Mouse (Mus musculus) brain, embryonic 14.5 days (tissue): ENCODE results near the gene Znrf3. TPM values are rescaled to one million over a fixed set of nuclear protein-coding genes. Genes with fewer than 3 reads are reported as not detected.

Experiments
- DNase-seq: peaks from one replicate; pipeline ENCODE4 v3.0.0-alpha.2; 2011; ENCODE audit warnings: low read depth
- CTCF ChIP-seq: fragments of 200-500 bp; IDR thresholded peaks from 2 replicates; pipeline ENCODE4 v1.5.1; 2012; ENCODE audit warnings: inconsistent platforms, mild to moderate bottlenecking, moderate library complexity, borderline replicate concordance; ENCODE audit not compliant: insufficient read depth, insufficient read length; ENCODE audit errors: extremely low read depth
- POLR2A ChIP-seq: fragments of 200-500 bp; IDR thresholded peaks from 2 replicates; pipeline ENCODE4 v1.6.1; 2012; ENCODE audit warnings: mild to moderate bottlenecking, inconsistent platforms, borderline replicate concordance; ENCODE audit not compliant: poor library complexity, insufficient read depth, insufficient read length, severe bottlenecking; ENCODE audit errors: extremely low read depth
- polyA plus RNA-seq: library from polyadenylated mRNA; depleted of rRNA; stranded (reverse); fragments of >200 nt; gene quantifications from 2 replicates; pipeline ENCODE4 v1.2.3, GENCODE M21; 2012

Gene Znrf3
- polyA plus RNA-seq, 1 experiment = 7.5 TPM

GRCm38 (mm10) chr11:5436988-5437387 is 7.7 kb downstream of the Znrf3 start:
- no peak for DNase-seq
- no peak for TF ChIP-seq POLR2A
- no peak for TF ChIP-seq CTCF

- TF ChIP-seq POLR2A (no peak), CTCF (no peak)
- DNase-seq = no peak
These were observed 9.2 kb downstream of the Znrf3 start for GRCm38 (mm10) chr11:5435493-5435892.

GRCm38 (mm10) chr11:5432330-5432729 is 12.3 kb downstream of the Znrf3 start:
- no peak for TF ChIP-seq CTCF
- TF ChIP-seq POLR2A = no peak

GRCm38 (mm10) chr11:5430863-5431262 is 13.8 kb downstream of the Znrf3 start:
- DNase-seq = no peak
- TF ChIP-seq POLR2A = no peak
- TF ChIP-seq CTCF = no peak

More at GRCm38 (mm10) chr11:5432330-5432729, 12.3 kb downstream of the Znrf3 start:
- DNase-seq = no peak

- TF ChIP-seq POLR2A (no peak), CTCF (no peak)
- no peak for DNase-seq
These were observed 15.1 kb downstream of the Znrf3 start for GRCm38 (mm10) chr11:5429396-5430190.

GRCm38 (mm10) chr11:5427251-5427650 is 17.4 kb downstream of the Znrf3 start:
- DNase-seq = peak; percentile 31
- TF ChIP-seq CTCF (no peak), POLR2A (no peak)

- no peak for DNase-seq
- TF ChIP-seq CTCF = no peak
- TF ChIP-seq POLR2A = no peak
These were observed 18.3 kb downstream of the Znrf3 start for GRCm38 (mm10) chr11:5426317-5426716.

- peak; percentile 82 for DNase-seq
These were observed 19.5 kb downstream of the Znrf3 start for GRCm38 (mm10) chr11:5425106-5425505.

GRCm38 (mm10) chr11:5424185-5424584 is 20.5 kb downstream of the Znrf3 start:
- DNase-seq = no peak
- TF ChIP-seq CTCF (no peak), POLR2A (no peak)

More at GRCm38 (mm10) chr11:5425106-5425505, 19.5 kb downstream of the Znrf3 start:
- no peak for TF ChIP-seq POLR2A

- TF ChIP-seq CTCF = no peak
- TF ChIP-seq POLR2A = no peak
- no peak for DNase-seq
These were observed 21.6 kb downstream of the Znrf3 start for GRCm38 (mm10) chr11:5423000-5423399.

- TF ChIP-seq CTCF (no peak), POLR2A (no peak)
- DNase-seq = no peak
These were observed 22.4 kb downstream of the Znrf3 start for GRCm38 (mm10) chr11:5422252-5422636.

GRCm38 (mm10) chr11:5421506-5422251 is 23.0 kb downstream of the Znrf3 start:
- peak; percentile 80 for DNase-seq
- TF ChIP-seq CTCF = no peak
- TF ChIP-seq POLR2A = no peak

GRCm38 (mm10) chr11:5415617-5416338 is 28.9 kb downstream of the Znrf3 start:
- TF ChIP-seq CTCF (no peak), POLR2A (no peak)
- DNase-seq = peak; percentile 82
